8 mouse cellular contexts compared by ENCODE assay signal in the genomic region with DNA sequence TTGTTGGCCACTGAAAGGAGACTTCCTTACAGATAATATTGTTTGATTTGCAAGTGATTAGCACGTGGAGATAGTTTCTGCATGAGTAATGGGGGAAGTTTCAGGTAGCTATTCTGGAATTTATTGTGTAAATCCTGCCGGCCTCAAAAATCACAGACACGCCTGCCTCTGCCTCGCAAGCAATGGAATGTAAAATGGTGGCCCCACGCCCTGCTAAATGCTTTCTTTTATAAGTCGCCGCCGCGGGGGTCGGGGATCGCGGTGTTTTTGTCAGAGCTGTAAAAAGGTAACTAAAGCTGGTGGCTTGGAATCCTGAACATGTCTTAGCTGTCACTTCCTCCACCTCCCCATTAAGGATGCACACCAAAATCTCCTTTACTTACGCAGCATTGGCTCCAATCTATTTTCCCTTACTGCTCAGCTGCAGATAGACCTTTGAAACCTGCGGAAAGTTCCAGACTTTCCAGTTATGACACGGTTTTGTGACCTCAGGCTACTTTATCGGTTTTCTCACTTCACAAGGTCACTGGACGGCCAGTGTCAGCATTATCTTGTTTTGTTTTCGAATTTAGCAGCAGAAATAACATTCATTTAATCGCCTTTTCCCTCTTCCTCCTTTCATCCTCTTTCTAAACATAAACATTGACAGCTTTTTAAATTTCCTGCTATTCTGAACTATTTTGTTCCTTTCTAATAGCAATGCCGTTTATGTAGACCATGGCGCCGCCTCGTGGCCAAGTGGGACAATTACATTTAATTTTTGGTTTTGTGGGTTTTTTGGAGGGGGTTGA. TPM values are rescaled to one million over a fixed set of nuclear protein-coding genes. Genes with fewer than 3 reads are reported as not detected.
DNase-seq lines count a peak whose midpoint lies in the region; ATAC-seq and TF ChIP-seq lines count a peak whose summit lies in the region.

No protein-coding gene starts in this region.

- WGBS in heart, embryonic 15.5 days = 19% methylated on average over 23 of the region's 23 CpGs
- WGBS in small intestine, adult 2 months = 10% methylated on average over 23 of the region's 23 CpGs

- peak overlapping the region; percentile 12; the same call in 1 of the 2 replicates for H3K9ac ChIP-seq in MEL (ENCODE audit: control insufficient read depth, low read depth, low read length, poor library complexity, severe bottlenecking)
- 0 out of 2 replicates have a peak overlapping the region, but pooled peaks have one; percentile 11 for H3K9ac ChIP-seq in heart, embryonic 15.5 days

- no peak for TF ChIP-seq EP300 in MEL (IDR thresholded peaks at IDR 0.05; ENCODE audit: low read depth in 1 of 2, low read length in 2 of 2)

- H3K4me3 ChIP-seq in MEL (ENCODE audit: control insufficient read depth in 1 of 2, insufficient read depth in 1 of 2, low read depth in 2 of 2, low read length in 2 of 2) = peak overlapping the region; percentile 6 to 22; a peak in 3 of 4 replicates
- peak overlapping the region; percentile 17 for H3K4me3 ChIP-seq in heart, embryonic 15.5 days
- H3K4me3 ChIP-seq in layer of hippocampus, adult 2 months = no peak overlapping the region
- peak overlapping the region; percentile 50 for H3K4me3 ChIP-seq in small intestine, adult 2 months (ENCODE audit: low read depth, low read length)

- no peak for ATAC-seq in frontal cortex, adult (ENCODE audit: low TSS enrichment)
- no peak for ATAC-seq in heart, embryonic 15.5 days (replicated peaks; ENCODE audit: insufficient number of reproducible peaks, insufficient read depth, low FRiP score, low read depth)

- no peak overlapping the region for H3K27ac ChIP-seq in MEL (ENCODE audit: control insufficient read depth, low read depth, low read length)
- no peak overlapping the region for H3K27ac ChIP-seq in heart, embryonic 15.5 days
- no peak overlapping the region for H3K27ac ChIP-seq in layer of hippocampus, adult 2 months
- H3K27ac ChIP-seq in small intestine, adult 2 months (ENCODE audit: insufficient read depth, low read depth, low read length) = no peak overlapping the region

- peak; percentile 87 for TF ChIP-seq RAD21 in MEL (IDR thresholded peaks at IDR 0.05; ENCODE audit: low read depth, low read length)

- TF ChIP-seq CTCF in MEL (IDR thresholded peaks at IDR 0.05 in 2 of 3, conservative IDR thresholded peaks at IDR 0.05 in 1 of 3; ENCODE audit: control insufficient read depth in 1 of 3, insufficient read depth in 1 of 3, low read depth in 2 of 3, low read length in 3 of 3, poor library complexity in 1 of 3, severe bottlenecking in 1 of 3) = peak; percentile 52 to 81 (median 79)
- TF ChIP-seq CTCF in layer of hippocampus, adult 2 months (conservative IDR thresholded peaks at IDR 0.05) = peak; percentile 95
- peak; percentile 67; the same call in 1 of the 2 replicates for TF ChIP-seq CTCF in small intestine, adult 2 months (IDR thresholded peaks at IDR 0.05; ENCODE audit: extremely low read depth, insufficient read length, insufficient replicate concordance, low read depth, low read length)

- no peak for TF ChIP-seq POLR2A in MEL (IDR thresholded peaks at IDR 0.05; ENCODE audit: control insufficient read depth in 1 of 2, insufficient read depth in 1 of 2, low read depth in 1 of 2, low read length in 2 of 2, poor library complexity in 1 of 2)
- no peak for TF ChIP-seq POLR2A in small intestine, adult 2 months (IDR thresholded peaks at IDR 0.05; ENCODE audit: low read depth, low read length)

- peak overlapping the region; percentile 50 for H3K4me2 ChIP-seq in heart, embryonic 15.5 days

- H3K9me3 ChIP-seq in MEL (replicated peaks; ENCODE audit: insufficient read depth, low read length) = no peaks in the 10 kb centered on the region
- no peaks in the 10 kb centered on the region for H3K9me3 ChIP-seq in heart, embryonic 15.5 days (replicated peaks)

- H3K79me2 ChIP-seq in MEL (ENCODE audit: control insufficient read depth, insufficient read depth, low read length, poor library complexity) = no peaks in the 10 kb centered on the region

- H3K36me3 ChIP-seq in MEL (ENCODE audit: control insufficient read depth in 1 of 2, insufficient read depth in 2 of 2, low read length in 2 of 2) = peaks cover 0 to 2% of the 10 kb centered on the region in 2 experiments; a peak in 2 of 4 replicates
- H3K36me3 ChIP-seq in heart, embryonic 15.5 days = no peaks in the 10 kb centered on the region
- no peaks in the 10 kb centered on the region for H3K36me3 ChIP-seq in small intestine, adult 2 months (ENCODE audit: control insufficient read depth, insufficient read depth, low read length)

- H3K4me1 ChIP-seq in MEL (ENCODE audit: control insufficient read depth in 1 of 2, insufficient read depth in 2 of 2, low read length in 2 of 2) = peaks cover 0 to 7% of the 10 kb centered on the region in 2 experiments; a peak in 2 of 4 replicates
- H3K4me1 ChIP-seq in heart, embryonic 15.5 days (replicated peaks) = peaks cover 4% of the 10 kb centered on the region; the same call in 1 of the 2 replicates
- H3K4me1 ChIP-seq in small intestine, adult 2 months (ENCODE audit: control insufficient read depth, insufficient read depth, insufficient read length, low read length) = 0 out of 2 replicates have a peak, but pooled peaks cover 4% of the 10 kb centered on the region

- peak; percentile 40 to 43 for DNase-seq in frontal cortex, postnatal 25 days (ENCODE audit: low spot score in 2 of 2)
- DNase-seq in MEL (ENCODE audit: low read depth, low spot score) = peak; percentile 73
- peak; percentile 37 to 66 for DNase-seq in cerebellum, postnatal 25 days
- peak; percentile 20 to 65 for DNase-seq in layer of hippocampus, adult 2 months (ENCODE audit: low spot score in 2 of 2)
- peak; percentile 17 for DNase-seq in lung, postnatal 25 days (ENCODE audit: low spot score)

- no peaks in the 10 kb centered on the region for H3K27me3 ChIP-seq in MEL (ENCODE audit: control insufficient read depth in 1 of 2, insufficient read depth in 2 of 2, low read length in 2 of 2)
- H3K27me3 ChIP-seq in heart, embryonic 15.5 days = no peaks in the 10 kb centered on the region
- H3K27me3 ChIP-seq in small intestine, adult 2 months (ENCODE audit: control insufficient read depth, insufficient read depth, low read length) = no peaks in the 10 kb centered on the region

TF ChIP-seq in MEL, 35 proteins besides CTCF, POLR2A, EP300 and RAD21:
- TF ChIP-seq MXI1 (IDR thresholded peaks at IDR 0.05; ENCODE audit: low read depth, low read length) (peak; percentile 32; the same call in 1 of the 2 replicates), RCOR1 (IDR thresholded peaks at IDR 0.05; ENCODE audit: low read depth, low read length) (no peak), POLR2AphosphoS5 (IDR thresholded peaks at IDR 0.05; ENCODE audit: borderline replicate concordance, low read depth, low read length) (no peak), NRF1 (IDR thresholded peaks at IDR 0.05; ENCODE audit: insufficient read depth, low read depth, low read length, poor library complexity, severe bottlenecking) (no peak), MAX (IDR thresholded peaks at IDR 0.05; ENCODE audit: low read length) (peak; percentile 48), BHLHE40 (IDR thresholded peaks at IDR 0.05; ENCODE audit: borderline replicate concordance, low read depth, low read length) (no peak), TAL1 (IDR thresholded peaks at IDR 0.05; ENCODE audit: low read length) (no peak), SMC3 (IDR thresholded peaks at IDR 0.05; ENCODE audit: low read depth, low read length) (peak; percentile 85), ZC3H11A (IDR thresholded peaks at IDR 0.05; ENCODE audit: low read depth, low read length) (peak; percentile 80), MEF2A (IDR thresholded peaks at IDR 0.05; ENCODE audit: extremely low read depth, insufficient replicate concordance, low read depth, low read length, poor library complexity, severe bottlenecking) (no peak), SIN3A (IDR thresholded peaks at IDR 0.05; ENCODE audit: low read length) (no peak), MYC (IDR thresholded peaks at IDR 0.05; ENCODE audit: low read depth, low read length) (no peak)

RNA-seq across cellular contexts. Expression of gene Prdm2, which starts 25.6 kb away (rescaled TPM):
- 4.3 and 4.9 TPM in 2 replicates for total RNA-seq in MEL (2012; rRNA removed)
- 10 to 100 TPM in 1 of 2 experiments, not detected in 1; 13.5 TPM for polyA plus RNA-seq in MEL (2012; ENCODE audit: insufficient read depth in 1 of 2, insufficient read length in 2 of 2, low read depth in 1 of 2, low replicate concordance in 2 of 2, missing spikeins in 1 of 2)
- polyA plus RNA-seq in heart, embryonic 15.5 days (2015; fragmentation: Nextera tagmentation; extraction: Ambion mirVana) = 6.6 and 7.8 TPM in 2 replicates
- total RNA-seq in layer of hippocampus, adult 2 months (2021) = 10 to 100 TPM; 45.5 to 49.1 TPM
- 5.3 and 12.3 TPM in 2 replicates for polyA plus RNA-seq in small intestine, adult 2 months (2012; rRNA removed)

Comparison
In these comparisons a context has a peak if more than half of its experiments do, and no peak if none do; other contexts are left out.
1. DNase-seq: peak in every context shown above with its lines; median percentile 73 in MEL; 52 in cerebellum, postnatal 25 days; 42 in layer of hippocampus, adult 2 months; 42 in frontal cortex, postnatal 25 days; 17 in lung, postnatal 25 days.